ENCODE assay signal across 8 mouse cellular contexts in the genomic region with DNA sequence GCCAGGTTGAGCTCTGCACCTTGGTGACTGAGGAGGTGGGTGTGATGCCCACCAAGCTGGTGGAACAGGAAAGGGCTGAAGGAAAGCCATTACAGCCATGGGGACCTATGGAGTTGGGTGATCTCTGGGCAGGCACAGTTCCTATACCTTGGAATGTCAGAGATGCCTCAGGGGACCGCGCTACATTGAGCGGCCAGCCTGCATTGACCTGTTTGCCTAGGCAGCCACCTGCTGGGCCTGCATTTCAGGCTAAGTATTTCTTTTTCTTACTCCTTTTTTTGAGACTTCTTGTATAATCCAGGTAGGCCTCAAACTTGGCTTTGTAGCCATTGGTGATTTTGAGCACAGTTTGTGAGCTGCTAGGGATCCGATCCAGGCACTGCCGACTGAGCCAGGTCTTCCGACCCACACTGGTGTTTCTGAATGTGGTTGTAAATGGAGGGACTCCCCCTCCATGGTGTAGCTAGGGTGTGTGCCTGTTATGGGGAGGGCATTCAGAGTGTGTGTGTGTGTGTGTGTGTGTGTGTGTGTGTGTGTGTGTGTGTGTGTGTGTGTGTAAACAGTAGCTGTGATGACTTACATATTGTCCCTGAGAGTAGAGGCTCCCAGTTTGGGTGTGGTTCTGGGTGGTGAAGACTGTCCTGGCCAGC. TPM values are rescaled to one million over a fixed set of nuclear protein-coding genes. Genes with fewer than 3 reads are reported as not detected.
DNase-seq lines count a peak whose midpoint lies in the region; ATAC-seq and TF ChIP-seq lines count a peak whose summit lies in the region.
"Had no signal": no experiment of that assay in that cellular context is flagged by ENCODE, and none has a peak within 500 bp of the region (broad histone marks: within the 10 kb centered on the region; RNA-seq: fewer than 3 reads in every experiment).

No protein-coding gene starts in this region.

- peak overlapping the region; percentile 13; the same call in 1 of the 2 replicates for H3K4me3 ChIP-seq in layer of hippocampus, adult 2 months
- no peak overlapping the region for H3K4me3 ChIP-seq in hindbrain, embryonic 13.5 days
- no peak overlapping the region for H3K4me3 ChIP-seq in lung, embryonic 16.5 days (ENCODE audit: low read length)
- H3K4me3 ChIP-seq: neural tube, embryonic 13.5 days had no signal

- no peaks in the 10 kb centered on the region for H3K27me3 ChIP-seq in hindbrain, embryonic 13.5 days
- H3K27me3 ChIP-seq in lung, embryonic 16.5 days (ENCODE audit: control insufficient read depth, insufficient read depth, low read depth, low read length) = no peaks in the 10 kb centered on the region
- H3K27me3 ChIP-seq: neural tube, embryonic 13.5 days had no signal

- peak overlapping the region; percentile 94 for H3K27ac ChIP-seq in layer of hippocampus, adult 2 months
- peak overlapping the region; percentile 52 for H3K27ac ChIP-seq in hindbrain, embryonic 13.5 days
- peak overlapping the region; percentile 89 for H3K27ac ChIP-seq in lung, embryonic 16.5 days (ENCODE audit: low read length)

- no peak overlapping the region for H3K4me2 ChIP-seq in hindbrain, embryonic 13.5 days
- no peak overlapping the region for H3K4me2 ChIP-seq in lung, embryonic 16.5 days (ENCODE audit: low read depth, low read length)
- H3K4me2 ChIP-seq: neural tube, embryonic 13.5 days had no signal

- 84% methylated on average over 6 of the region's 6 CpGs for WGBS in hindbrain, embryonic 13.5 days
- 68% methylated on average over 6 of the region's 6 CpGs for WGBS in lung, embryonic 16.5 days

- TF ChIP-seq CTCF in layer of hippocampus, adult 2 months (conservative IDR thresholded peaks at IDR 0.05) = no peak

- peak overlapping the region; percentile 35; the same call in 1 of the 2 replicates for H3K9ac ChIP-seq in hindbrain, embryonic 13.5 days
- no peak overlapping the region for H3K9ac ChIP-seq in lung, embryonic 16.5 days (ENCODE audit: low read length)

- H3K36me3 ChIP-seq in hindbrain, embryonic 13.5 days = peaks cover 8% of the 10 kb centered on the region
- peaks cover 9% of the 10 kb centered on the region for H3K36me3 ChIP-seq in lung, embryonic 16.5 days (ENCODE audit: control insufficient read depth, insufficient read depth, low read length)

- no peak for DNase-seq in layer of hippocampus, adult 2 months (ENCODE audit: low spot score in 2 of 2)
- no peak for DNase-seq in layer of hippocampus, postnatal 10 days (ENCODE audit: low spot score in 2 of 2)
- peak; percentile 39 for DNase-seq in adipocyte (ENCODE audit: low spot score)
- DNase-seq in ovary, adult 18-20 months (ENCODE audit: low spot score) = no peak
- no peak for DNase-seq in gastrocnemius, postnatal 10 days

- no peaks in the 10 kb centered on the region for H3K9me3 ChIP-seq in hindbrain, embryonic 13.5 days
- no peaks in the 10 kb centered on the region for H3K9me3 ChIP-seq in lung, embryonic 16.5 days (ENCODE audit: control insufficient read depth, low read length)
- H3K9me3 ChIP-seq: neural tube, embryonic 13.5 days had no signal

- peaks cover 95% of the 10 kb centered on the region for H3K4me1 ChIP-seq in hindbrain, embryonic 13.5 days (replicated peaks)
- peaks cover 92% of the 10 kb centered on the region for H3K4me1 ChIP-seq in lung, embryonic 16.5 days (replicated peaks; ENCODE audit: control insufficient read depth, insufficient read depth, low read length)

- ATAC-seq in hindbrain, embryonic 13.5 days (ENCODE audit: low FRiP score) = no peak
- no peak for ATAC-seq in lung, embryonic 16.5 days (ENCODE audit: low read depth)

RNA-seq across cellular contexts. Expression of a gene that starts 27.3 kb away (rescaled TPM):
- 100 to 1,000 TPM; 350 to 351 TPM for total RNA-seq in layer of hippocampus, adult 2 months (2021)
- 100 to 1,000 TPM; 224 to 231 TPM for total RNA-seq in layer of hippocampus, postnatal 10 days (2021)
- 149 and 172 TPM in 2 replicates for polyA plus RNA-seq in hindbrain, embryonic 13.5 days (2015; fragmentation: Nextera tagmentation; extraction: Ambion mirVana)
- polyA plus RNA-seq in lung, embryonic 16.5 days (2015; fragmentation: Nextera tagmentation; extraction: Ambion mirVana) = 195 and 205 TPM in 2 replicates
- 10 to 100 TPM; 85.7 to 96.6 TPM for total RNA-seq in gastrocnemius, postnatal 10 days (2021)
